Mouse (Mus musculus) G1E (cell line): ENCODE measurements around the gene Mlycd. TPM values are rescaled to one million over a fixed set of nuclear protein-coding genes. Genes with fewer than 3 reads are reported as not detected.

Experiments used
- ATAC-seq: 2 replicates; pipeline ENCODE4 v1.8.0; 2016; ENCODE audit warnings: mild to moderate bottlenecking; ENCODE audit not compliant: insufficient number of reproducible peaks, poor library complexity, low FRiP score, severe bottlenecking; ENCODE audit errors: extremely low read depth
- DNase-seq: peaks from one replicate; pipeline ENCODE4 v3.0.0; 2012; ENCODE audit warnings: low spot score
- H3K27me3 ChIP-seq: 2 replicates; pipeline ENCODE4 v1.6.1; 2012; ENCODE audit warnings: mild to moderate bottlenecking, low read length, inconsistent platforms; ENCODE audit not compliant: insufficient read depth
- H3K36me3 ChIP-seq: replicated peaks from 2 replicates; pipeline ENCODE3; 2012; ENCODE audit warnings: mild to moderate bottlenecking, inconsistent platforms
- H3K4me1 ChIP-seq: 2 replicates; pipeline ENCODE4 v1.6.1; 2012; ENCODE audit warnings: low read depth, low read length, inconsistent platforms, mixed read lengths; ENCODE audit not compliant: insufficient read depth
- H3K4me3 ChIP-seq: 2 replicates; pipeline ENCODE4 v1.5.1; 2012; ENCODE audit warnings: low read depth, mild to moderate bottlenecking, inconsistent platforms, low read length, moderate library complexity, mixed read lengths
- H3K9me3 ChIP-seq: replicated peaks from 2 replicates; pipeline ENCODE4 v1.6.1; 2012; ENCODE audit warnings: inconsistent platforms
- CTCF ChIP-seq: IDR thresholded peaks from 2 replicates; pipeline ENCODE4 v1.5.1; 2012; ENCODE audit warnings: low read depth, low read length, inconsistent platforms, mixed read lengths
- GATA1 ChIP-seq: IDR thresholded peaks from 2 replicates; pipeline ENCODE4 v1.6.1; 2012; ENCODE audit warnings: borderline replicate concordance, low read length, inconsistent platforms, mixed read lengths
- GATA2 ChIP-seq: IDR thresholded peaks from 2 replicates; pipeline ENCODE4 v1.6.1; 2012; ENCODE audit warnings: low read depth, low read length, inconsistent platforms, borderline replicate concordance
- POLR2AphosphoS5 ChIP-seq: IDR thresholded peaks from 2 replicates; pipeline ENCODE4 v1.6.1; 2012; ENCODE audit warnings: low read depth, low read length, inconsistent platforms; ENCODE audit not compliant: insufficient replicate concordance
- TAL1 ChIP-seq: conservative IDR thresholded peaks from 2 replicates; pipeline ENCODE4 v1.6.1; 2012; ENCODE audit warnings: low read depth, low read length, inconsistent platforms, mixed read lengths
- polyA plus RNA-seq: library from polyadenylated mRNA; stranded (reverse); fragments of >175 nt; gene quantifications from 2 replicates; pipeline ENCODE4 v1.2.3, GENCODE M21; 2012
- total RNA-seq, 2 experiments: library from RNA; stranded (forward) in 1 of 2; stranded (reverse) in 1 of 2; fragments of 200-1000 nt in 1 of 2; fragments of >200 nt in 1 of 2; fragmentation: Nextera tagmentation in 1 of 2; gene quantifications; 2 replicates each; pipeline ENCODE4 v1.2.3; 2014 to 2017

The Mlycd gene
- total and polyA plus RNA-seq, 3 experiments: 4.1 to 16.7 (median 10.5) TPM

- Histone ChIP-seq H3K9me3 (no peaks in the 10 kb centered on the region), H3K4me1 (peaks cover 14% of the 10 kb centered on the region), H3K36me3 (peaks cover 87% of the 10 kb centered on the region), H3K27me3 (no peaks in the 10 kb centered on the region), H3K4me3 (no peak overlapping the region)
- no peak for DNase-seq
- TF ChIP-seq CTCF (no peak), TAL1 (no peak), GATA1 (no peak), POLR2AphosphoS5 (no peak), GATA2 (no peak)
- ATAC-seq: no peak
Observed at GRCm38 (mm10) chr8:119400122-119400671, 5.5 kb downstream of the Mlycd start.

- peaks cover 6% of the 10 kb centered on the region for H3K4me1 ChIP-seq
- no peak overlapping the region for H3K4me3 ChIP-seq
- DNase-seq (no peak), ATAC-seq (no peak)
- no peak for TF ChIP-seq POLR2AphosphoS5
- TF ChIP-seq CTCF: no peak
- no peak for TF ChIP-seq GATA2
- no peak for TF ChIP-seq TAL1
- no peak for TF ChIP-seq GATA1
- H3K9me3 ChIP-seq: no peaks in the 10 kb centered on the region
- H3K27me3 ChIP-seq: no peaks in the 10 kb centered on the region
- peaks cover 93% of the 10 kb centered on the region for H3K36me3 ChIP-seq
Observed at GRCm38 (mm10) chr8:119400904-119401303, 6.2 kb downstream of the Mlycd start.

DNA sequence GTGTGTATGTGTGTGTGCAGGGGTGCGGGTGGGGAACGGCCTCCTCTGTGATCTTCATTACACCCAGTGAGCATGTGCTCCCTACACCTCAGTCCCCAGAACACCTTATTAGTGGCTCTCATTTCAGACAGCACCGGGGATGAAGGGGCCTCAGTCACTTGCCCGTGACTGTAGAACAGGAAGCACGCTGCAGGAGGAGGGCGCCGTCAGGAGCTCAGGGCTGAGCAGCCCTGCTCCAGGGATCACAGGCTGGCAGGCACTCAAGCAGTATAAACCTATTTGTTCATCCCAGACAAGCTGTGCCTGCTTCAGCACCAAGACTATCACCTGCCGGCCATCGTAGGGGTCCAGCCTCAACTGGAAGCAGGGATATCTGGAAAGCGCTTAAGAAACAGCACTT is 9.2 kb downstream of the Mlycd start:
- H3K27me3 ChIP-seq: no peaks in the 10 kb centered on the region
- H3K4me1 ChIP-seq: no peaks in the 10 kb centered on the region; the same call in 1 of the 2 replicates
- H3K9me3 ChIP-seq: no peaks in the 10 kb centered on the region
- TF ChIP-seq POLR2AphosphoS5 (no peak), TAL1 (no peak), GATA2 (no peak), CTCF (no peak), GATA1 (no peak)
- ATAC-seq (no peak), DNase-seq (no peak)
- H3K36me3 ChIP-seq: peaks cover 94% of the 10 kb centered on the region
- no peak overlapping the region for H3K4me3 ChIP-seq

DNA sequence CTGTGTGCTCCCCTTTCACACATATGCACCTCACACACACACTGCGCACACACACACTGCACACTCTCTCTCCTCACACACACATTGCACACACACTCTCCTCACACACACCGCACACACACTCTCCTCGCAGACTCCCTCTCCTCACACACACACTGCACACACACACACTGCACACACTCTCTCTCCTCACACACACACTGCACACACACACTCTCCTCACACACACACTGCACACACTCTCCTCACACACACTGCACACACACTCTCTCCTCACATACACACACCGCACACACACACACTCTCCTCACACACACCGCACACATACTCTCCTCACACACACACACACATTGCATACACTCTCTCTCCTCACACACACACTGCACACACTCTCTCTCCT is 10.0 kb downstream of the Mlycd start:
- Histone ChIP-seq H3K4me1 (no peaks in the 10 kb centered on the region; the same call in 1 of the 2 replicates), H3K4me3 (peak overlapping the region; percentile 27; the same call in 1 of the 2 replicates), H3K9me3 (no peaks in the 10 kb centered on the region), H3K27me3 (no peaks in the 10 kb centered on the region), H3K36me3 (peaks cover 94% of the 10 kb centered on the region)
- ATAC-seq (no peak), DNase-seq (no peak)
- no peak for TF ChIP-seq GATA2
- TF ChIP-seq POLR2AphosphoS5: peak; percentile 76; the same call in 1 of the 2 replicates
- TF ChIP-seq TAL1: no peak

GRCm38 (mm10) chr8:119408311-119408710 is 13.6 kb downstream of the Mlycd start:
- peaks cover 6% of the 10 kb centered on the region for H3K4me1 ChIP-seq
- no peak overlapping the region for H3K4me3 ChIP-seq
- H3K27me3 ChIP-seq: no peaks in the 10 kb centered on the region
- TF ChIP-seq GATA2 (no peak), TAL1 (no peak), POLR2AphosphoS5 (no peak), CTCF (no peak), GATA1 (no peak)
- ATAC-seq (no peak), DNase-seq (no peak)
- no peaks in the 10 kb centered on the region for H3K9me3 ChIP-seq
- peaks cover 89% of the 10 kb centered on the region for H3K36me3 ChIP-seq

- no peak for ATAC-seq
- DNase-seq: no peak
- H3K9me3 ChIP-seq: no peaks in the 10 kb centered on the region
- H3K36me3 ChIP-seq: peaks cover 53% of the 10 kb centered on the region
- no peak overlapping the region for H3K4me3 ChIP-seq
- no peak for TF ChIP-seq GATA2
- no peak for TF ChIP-seq POLR2AphosphoS5
- no peak for TF ChIP-seq GATA1
- TF ChIP-seq CTCF: no peak
- no peak for TF ChIP-seq TAL1
- H3K4me1 ChIP-seq: peaks cover 9% of the 10 kb centered on the region
- H3K27me3 ChIP-seq: peaks cover 21% of the 10 kb centered on the region
Observed at GRCm38 (mm10) chr8:119412037-119412734, 17.5 kb downstream of the Mlycd start.
